Mouse (Mus musculus): ENCODE measurements around the gene Srsf9. TPM values are rescaled to one million over a fixed set of nuclear protein-coding genes. Genes with fewer than 3 reads are reported as not detected.

The Srsf9 gene
- polyA plus RNA-seq (2014; fragmentation: Nextera tagmentation; extraction: Ambion mirVana) = 327 and 330 TPM in 2 replicates

GRCm38 (mm10) chr5:115326875-115327609 is at the start of gene Srsf9:
TSS of gene Srsf9 (plus strand) at chr5:115327177.
- peak within 1 kb of the TSS; percentile 73 for H3K4me2 ChIP-seq (ENCODE audit: low read depth)
- under 1% methylated on average over 75 of the region's 97 CpGs for WGBS
- H3K4me1 ChIP-seq (ENCODE audit: control insufficient read depth, insufficient read depth, low read length) = peaks cover 19% of the 10 kb centered on the region; the same call in 1 of the 2 replicates
- H3K9me3 ChIP-seq (ENCODE audit: control insufficient read depth, low read length) = no peaks in the 10 kb centered on the region
- ATAC-seq (ENCODE audit: insufficient read depth, low FRiP score, low TSS enrichment) = peak; percentile 70
- DNase-seq (ENCODE audit: low spot score) = peak; percentile 95
- H3K27me3 ChIP-seq (ENCODE audit: control insufficient read depth, insufficient read depth, low read length) = no peaks in the 10 kb centered on the region
- H3K9ac ChIP-seq (ENCODE audit: low read length) = peak within 1 kb of the TSS; percentile 91
- peak within 1 kb of the TSS; percentile 92 for H3K4me3 ChIP-seq (ENCODE audit: low read depth, low read length)
- H3K36me3 ChIP-seq (ENCODE audit: control insufficient read depth, insufficient read depth, low read length) = peaks cover 11% of the 10 kb centered on the region
- H3K27ac ChIP-seq (ENCODE audit: low read depth, low read length) = peak within 1 kb of the TSS; percentile 80

GRCm38 (mm10) chr5:115278053-115278452 is 48.9 kb upstream of the Srsf9 start:
- H3K36me3 ChIP-seq (ENCODE audit: control insufficient read depth, insufficient read depth, low read length) = no peaks in the 10 kb centered on the region
- DNase-seq (ENCODE audit: low spot score) (no peak), ATAC-seq (ENCODE audit: insufficient read depth, low FRiP score, low TSS enrichment) (no peak)
- H3K27me3 ChIP-seq (ENCODE audit: control insufficient read depth, insufficient read depth, low read length) = no peaks in the 10 kb centered on the region
- peaks cover 7% of the 10 kb centered on the region for H3K4me1 ChIP-seq (ENCODE audit: control insufficient read depth, insufficient read depth, low read length)
- WGBS = 84% methylated on average over 1 of the region's 1 CpGs
- H3K27ac ChIP-seq (ENCODE audit: low read depth, low read length) = no peak overlapping the region
- no peak overlapping the region for H3K4me2 ChIP-seq (ENCODE audit: low read depth)
- no peak overlapping the region for H3K4me3 ChIP-seq (ENCODE audit: low read depth, low read length)
- no peak overlapping the region for H3K9ac ChIP-seq (ENCODE audit: low read length)
- no peaks in the 10 kb centered on the region for H3K9me3 ChIP-seq (ENCODE audit: control insufficient read depth, low read length)

GRCm38 (mm10) chr5:115278785-115279184 is 48.2 kb upstream of the Srsf9 start:
- ATAC-seq (ENCODE audit: insufficient read depth, low FRiP score, low TSS enrichment) (no peak), DNase-seq (ENCODE audit: low spot score) (no peak)
- Histone ChIP-seq H3K9ac (ENCODE audit: low read length) (no peak overlapping the region), H3K4me1 (ENCODE audit: control insufficient read depth, insufficient read depth, low read length) (peaks cover 4% of the 10 kb centered on the region), H3K9me3 (ENCODE audit: control insufficient read depth, low read length) (no peaks in the 10 kb centered on the region), H3K27ac (ENCODE audit: low read depth, low read length) (no peak overlapping the region), H3K27me3 (ENCODE audit: control insufficient read depth, insufficient read depth, low read length) (no peaks in the 10 kb centered on the region), H3K4me3 (ENCODE audit: low read depth, low read length) (no peak overlapping the region), H3K4me2 (ENCODE audit: low read depth) (no peak overlapping the region), H3K36me3 (ENCODE audit: control insufficient read depth, insufficient read depth, low read length) (no peaks in the 10 kb centered on the region)
- WGBS = 61% methylated on average over 2 of the region's 2 CpGs

GRCm38 (mm10) chr5:115279226-115280049 is 47.5 kb upstream of the Srsf9 start, which contains the start of gene Coq5:
TSS of gene Coq5 (plus strand) at chr5:115279666.
- peak; percentile 65; the same call in 1 of the 2 replicates for ATAC-seq (ENCODE audit: insufficient read depth, low FRiP score, low TSS enrichment)
- Histone ChIP-seq H3K27ac (ENCODE audit: low read depth, low read length) (no peak within 1 kb of the TSS), H3K4me1 (ENCODE audit: control insufficient read depth, insufficient read depth, low read length) (peaks cover 4% of the 10 kb centered on the region), H3K4me3 (ENCODE audit: low read depth, low read length) (peak within 1 kb of the TSS; percentile 95), H3K9me3 (ENCODE audit: control insufficient read depth, low read length) (no peaks in the 10 kb centered on the region), H3K36me3 (ENCODE audit: control insufficient read depth, insufficient read depth, low read length) (peaks cover under 1% of the 10 kb centered on the region), H3K9ac (ENCODE audit: low read length) (peak within 1 kb of the TSS; percentile 61), H3K4me2 (ENCODE audit: low read depth) (peak within 1 kb of the TSS; percentile 82), H3K27me3 (ENCODE audit: control insufficient read depth, insufficient read depth, low read length) (no peaks in the 10 kb centered on the region)
- 4% methylated on average over 45 of the region's 45 CpGs for WGBS
- peak; percentile 83 for DNase-seq (ENCODE audit: low spot score)

GRCm38 (mm10) chr5:115280050-115280687 is 46.8 kb upstream of the Srsf9 start:
- Histone ChIP-seq H3K27me3 (ENCODE audit: control insufficient read depth, insufficient read depth, low read length) (no peaks in the 10 kb centered on the region), H3K4me3 (ENCODE audit: low read depth, low read length) (peak overlapping the region; percentile 95), H3K4me2 (ENCODE audit: low read depth) (peak overlapping the region; percentile 82), H3K4me1 (ENCODE audit: control insufficient read depth, insufficient read depth, low read length) (peaks cover 4% of the 10 kb centered on the region), H3K9me3 (ENCODE audit: control insufficient read depth, low read length) (no peaks in the 10 kb centered on the region), H3K9ac (ENCODE audit: low read length) (peak overlapping the region; percentile 61), H3K36me3 (ENCODE audit: control insufficient read depth, insufficient read depth, low read length) (peaks cover 3% of the 10 kb centered on the region), H3K27ac (ENCODE audit: low read depth, low read length) (no peak overlapping the region)
- WGBS = 10% methylated on average over 17 of the region's 17 CpGs
- no peak for DNase-seq (ENCODE audit: low spot score)
- no peak for ATAC-seq (ENCODE audit: insufficient read depth, low FRiP score, low TSS enrichment)

GRCm38 (mm10) chr5:115284735-115285134 is 42.2 kb upstream of the Srsf9 start:
- no peak for DNase-seq (ENCODE audit: low spot score)
- H3K4me2 ChIP-seq (ENCODE audit: low read depth) = no peak overlapping the region
- peaks cover 4% of the 10 kb centered on the region for H3K4me1 ChIP-seq (ENCODE audit: control insufficient read depth, insufficient read depth, low read length)
- H3K27me3 ChIP-seq (ENCODE audit: control insufficient read depth, insufficient read depth, low read length) = no peaks in the 10 kb centered on the region
- H3K36me3 ChIP-seq (ENCODE audit: control insufficient read depth, insufficient read depth, low read length) = peaks cover 8% of the 10 kb centered on the region
- no peak overlapping the region for H3K4me3 ChIP-seq (ENCODE audit: low read depth, low read length)
- no peak overlapping the region for H3K27ac ChIP-seq (ENCODE audit: low read depth, low read length)
- 93% methylated on average over 3 of the region's 3 CpGs for WGBS
- no peaks in the 10 kb centered on the region for H3K9me3 ChIP-seq (ENCODE audit: control insufficient read depth, low read length)
- H3K9ac ChIP-seq (ENCODE audit: low read length) = no peak overlapping the region
- ATAC-seq (ENCODE audit: insufficient read depth, low FRiP score, low TSS enrichment) = no peak

- peaks cover 17% of the 10 kb centered on the region; the same call in 1 of the 2 replicates for H3K36me3 ChIP-seq (ENCODE audit: control insufficient read depth, insufficient read depth, low read length)
- WGBS = 92% methylated on average over 8 of the region's 8 CpGs
- no peak overlapping the region for H3K4me3 ChIP-seq (ENCODE audit: low read depth, low read length)
- peaks cover 4% of the 10 kb centered on the region for H3K4me1 ChIP-seq (ENCODE audit: control insufficient read depth, insufficient read depth, low read length)
- DNase-seq (ENCODE audit: low spot score) (no peak), ATAC-seq (ENCODE audit: insufficient read depth, low FRiP score, low TSS enrichment) (no peak)
- H3K27ac ChIP-seq (ENCODE audit: low read depth, low read length) = no peak overlapping the region
- no peaks in the 10 kb centered on the region for H3K27me3 ChIP-seq (ENCODE audit: control insufficient read depth, insufficient read depth, low read length)
- no peak overlapping the region for H3K4me2 ChIP-seq (ENCODE audit: low read depth)
- no peaks in the 10 kb centered on the region for H3K9me3 ChIP-seq (ENCODE audit: control insufficient read depth, low read length)
- H3K9ac ChIP-seq (ENCODE audit: low read length) = no peak overlapping the region
Observed at GRCm38 (mm10) chr5:115294173-115294572, 32.8 kb upstream of the Srsf9 start.

GRCm38 (mm10) chr5:115296347-115296746 is 30.6 kb upstream of the Srsf9 start:
- H3K27ac ChIP-seq (ENCODE audit: low read depth, low read length) = no peak overlapping the region
- peaks cover 7% of the 10 kb centered on the region for H3K4me1 ChIP-seq (ENCODE audit: control insufficient read depth, insufficient read depth, low read length)
- H3K4me3 ChIP-seq (ENCODE audit: low read depth, low read length) = no peak overlapping the region
- ATAC-seq (ENCODE audit: insufficient read depth, low FRiP score, low TSS enrichment) = no peak
- no peak overlapping the region for H3K4me2 ChIP-seq (ENCODE audit: low read depth)
- H3K9ac ChIP-seq (ENCODE audit: low read length) = no peak overlapping the region
- H3K27me3 ChIP-seq (ENCODE audit: control insufficient read depth, insufficient read depth, low read length) = no peaks in the 10 kb centered on the region
- WGBS = 86% methylated on average over 10 of the region's 10 CpGs
- H3K9me3 ChIP-seq (ENCODE audit: control insufficient read depth, low read length) = no peaks in the 10 kb centered on the region
- H3K36me3 ChIP-seq (ENCODE audit: control insufficient read depth, insufficient read depth, low read length) = peaks cover 15% of the 10 kb centered on the region; the same call in 1 of the 2 replicates
- DNase-seq (ENCODE audit: low spot score) = no peak

Data from neural tube, embryonic 11.5 days (tissue).